Mouse (Mus musculus) MEL (cell line): Measurements from ENCODE around the gene Prkcb.

Experiments
- MXI1 ChIP-seq: IDR thresholded peaks from 2 replicates; pipeline ENCODE4 v1.6.1; 2011; ENCODE audit warnings: mild to moderate bottlenecking, low read depth, low read length, improper control_type of control experiment
- POLR2AphosphoS5 ChIP-seq: IDR thresholded peaks from 2 replicates; pipeline ENCODE4 v1.6.1; 2012; ENCODE audit warnings: low read depth, borderline replicate concordance, mild to moderate bottlenecking, inconsistent platforms, low read length, moderate library complexity, mixed read lengths

DNA sequence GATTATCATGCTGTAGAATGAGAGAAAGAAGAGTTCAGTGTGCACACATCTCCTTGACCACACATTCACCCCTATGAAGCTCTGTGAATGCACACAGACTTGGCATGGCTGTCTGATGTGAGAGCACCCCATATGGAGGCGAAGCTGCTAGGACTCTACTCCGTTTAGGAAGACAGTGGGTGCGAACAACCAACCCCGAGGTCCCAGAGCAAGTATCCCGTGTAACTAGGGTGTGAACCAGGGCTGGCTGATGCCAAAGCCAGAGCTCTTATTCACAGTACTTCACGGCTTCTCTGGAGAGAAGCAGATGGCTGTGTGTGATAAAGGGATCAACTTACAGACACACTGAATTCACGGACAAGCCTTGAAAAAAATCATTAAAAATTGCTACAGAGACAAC lies 285.9 kb downstream of the Prkcb start:
- TF ChIP-seq POLR2AphosphoS5 (no peak), MXI1 (no peak)
